Mouse (Mus musculus) liver, adult 2 months (tissue): ENCODE results near the gene Mrpl42. TPM values are rescaled to one million over a fixed set of nuclear protein-coding genes. Genes with fewer than 3 reads are reported as not detected.

Experiments used
- DNase-seq: peaks from one replicate; pipeline ENCODE4 v3.0.0-alpha.2; 2011; ENCODE audit warnings: low read depth, low spot score; ENCODE audit errors: extremely low read depth
- H3K27ac ChIP-seq: fragments of 200-500 bp; replicated peaks from 2 replicates; pipeline ENCODE4 v1.5.1; 2012; ENCODE audit warnings: low read depth, mild to moderate bottlenecking, control low read depth, inconsistent platforms, low read length; ENCODE audit not compliant: insufficient read depth
- H3K27me3 ChIP-seq: fragments of 200-500 bp; 2 replicates; pipeline ENCODE4 v1.6.1; 2012; ENCODE audit warnings: mild to moderate bottlenecking, moderate library complexity, low read length, inconsistent platforms; ENCODE audit not compliant: control insufficient read depth, insufficient read depth
- H3K36me3 ChIP-seq: fragments of 200-500 bp; 2 replicates; pipeline ENCODE4 v1.6.1; 2012; ENCODE audit warnings: low read length, inconsistent platforms; ENCODE audit not compliant: control insufficient read depth, insufficient read depth
- H3K4me1 ChIP-seq: fragments of 200-500 bp; 2 replicates; pipeline ENCODE4 v1.6.1; 2011; ENCODE audit warnings: low read length; ENCODE audit not compliant: control insufficient read depth, insufficient read depth
- H3K4me3 ChIP-seq: fragments of 200-500 bp; 2 replicates; pipeline ENCODE4 v1.5.1; 2011; ENCODE audit warnings: low read depth, mild to moderate bottlenecking, control low read depth, low read length, moderate library complexity; ENCODE audit not compliant: insufficient read depth
- H3K79me2 ChIP-seq: fragments of 200-500 bp; 2 replicates; pipeline ENCODE4 v1.6.1; 2012; ENCODE audit warnings: inconsistent platforms, mild to moderate bottlenecking, low read length, moderate library complexity; ENCODE audit not compliant: control insufficient read depth, insufficient read depth
- H3K9ac ChIP-seq: fragments of 200-500 bp; 2 replicates; pipeline ENCODE4 v1.6.1; 2012; ENCODE audit warnings: low read depth, mild to moderate bottlenecking, control low read depth, inconsistent platforms, low read length
- CTCF ChIP-seq: fragments of 200-500 bp; IDR thresholded peaks from 2 replicates; pipeline ENCODE4 v1.5.1; 2011; ENCODE audit warnings: low read depth, low read length, control low read depth
- POLR2A ChIP-seq: fragments of 200-500 bp; IDR thresholded peaks from 2 replicates; pipeline ENCODE4 v1.6.1; 2011; ENCODE audit warnings: low read length, control low read depth; ENCODE audit not compliant: insufficient read depth; ENCODE audit errors: extremely low read depth
- WGBS: fragments of 180-500 bp; shearing (Covaris S2); methylation state at CpG from one replicate; pipeline ENCODE4 v1.1.7; 2018; 5-methylcytosine and 5-hydroxymethylcytosine counted together
- polyA plus RNA-seq: library from polyadenylated mRNA; depleted of rRNA; stranded (reverse); fragments of >200 nt; gene quantifications from 2 replicates; pipeline ENCODE4 v1.2.3, GENCODE M21; 2012
- total RNA-seq: library from RNA; depleted of rRNA; stranded (reverse); fragments of >200 nt; gene quantifications from 2 replicates; pipeline ENCODE4 v1.2.3, GENCODE M21; 2014

Gene Mrpl42
- total and polyA plus RNA-seq, 2 experiments, result 73.1 to 98.5 TPM

DNA sequence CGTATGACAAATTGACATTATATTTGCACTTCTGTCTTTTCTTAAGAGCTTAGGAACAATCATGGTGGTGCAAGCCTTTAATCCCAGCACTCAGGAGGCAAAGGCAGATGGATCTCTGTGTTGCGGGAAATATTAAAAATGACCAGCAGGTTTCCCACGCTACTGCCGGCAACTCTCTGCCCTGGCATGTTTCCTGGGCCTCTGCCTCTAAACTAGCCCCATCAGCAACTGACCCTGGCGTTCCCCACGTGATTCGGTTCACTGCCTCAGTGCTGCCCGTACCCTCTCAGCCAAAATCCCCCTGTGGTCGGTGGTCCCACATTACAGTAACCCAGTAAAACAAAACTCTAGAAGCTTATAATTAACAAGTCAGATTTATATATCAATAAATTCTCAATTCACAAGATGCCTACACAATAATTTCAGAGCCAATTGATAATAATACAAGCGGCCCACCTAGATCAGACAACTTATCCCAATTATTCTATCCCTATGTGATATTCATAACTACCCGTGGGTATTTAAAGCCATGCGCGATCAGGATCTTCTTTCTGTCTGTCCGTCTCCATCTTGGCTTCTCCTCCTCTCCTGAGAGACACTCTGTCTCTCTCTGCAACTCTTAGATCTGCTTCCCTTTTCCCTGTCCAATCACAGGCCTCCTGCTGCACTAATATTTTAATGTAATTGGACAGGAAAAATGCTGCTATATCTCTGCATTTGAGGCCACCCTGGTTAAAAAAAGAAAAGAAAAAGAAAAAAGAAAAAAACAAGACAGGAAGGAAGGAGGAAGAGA lies 1.9 kb upstream of the Mrpl42 start:
- H3K27me3 ChIP-seq, result no peaks in the 10 kb centered on the region
- no peak for DNase-seq
- WGBS, result 92% methylated on average over 14 of the region's 14 CpGs
- peaks cover 9% of the 10 kb centered on the region; the same call in 1 of the 2 replicates for H3K4me1 ChIP-seq
- TF ChIP-seq POLR2A (no peak), CTCF (no peak)
- H3K36me3 ChIP-seq, result no peaks in the 10 kb centered on the region
- no peak overlapping the region for H3K27ac ChIP-seq
- H3K4me3 ChIP-seq, result no peak overlapping the region
- H3K9ac ChIP-seq, result no peak overlapping the region
- no peaks in the 10 kb centered on the region; the same call in 1 of the 2 replicates for H3K79me2 ChIP-seq

DNA sequence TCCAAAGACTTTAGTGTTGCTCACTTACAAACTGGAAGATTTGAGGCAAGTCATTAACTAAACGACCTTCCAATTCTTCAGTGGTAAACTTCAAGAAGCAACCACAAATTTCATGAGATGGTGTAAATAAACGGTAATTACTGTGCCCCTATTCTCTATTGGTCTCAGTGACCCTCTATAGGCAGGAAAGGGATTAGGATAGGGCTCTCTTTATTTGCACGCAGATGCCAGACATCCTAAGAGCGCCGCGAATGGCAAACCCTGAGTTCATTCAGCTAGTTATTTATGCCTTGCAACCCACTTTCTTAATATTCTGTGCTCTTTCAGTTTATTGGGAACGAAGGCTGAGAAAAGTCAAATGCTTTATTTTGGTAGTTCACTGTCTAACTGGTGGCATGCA lies 707 bp downstream of the Mrpl42 start:
- Histone ChIP-seq H3K27ac (peak overlapping the region; percentile 92), H3K27me3 (no peaks in the 10 kb centered on the region)
- 2% methylated on average over 7 of the region's 7 CpGs for WGBS

GRCm38 (mm10) chr10:95494268-95494667 lies 7.5 kb downstream of the Mrpl42 start:
- DNase-seq, result no peak
- Histone ChIP-seq H3K4me3 (no peak overlapping the region), H3K79me2 (no peaks in the 10 kb centered on the region), H3K9ac (no peak overlapping the region), H3K4me1 (no peaks in the 10 kb centered on the region), H3K27me3 (no peaks in the 10 kb centered on the region), H3K27ac (no peak overlapping the region), H3K36me3 (peaks cover 47% of the 10 kb centered on the region)
- 89% methylated on average over 5 of the region's 5 CpGs for WGBS
- TF ChIP-seq POLR2A, result no peak
- TF ChIP-seq CTCF, result no peak

More for the DNA sequence above, 707 bp downstream of the Mrpl42 start:
- peaks cover 9% of the 10 kb centered on the region; the same call in 1 of the 2 replicates for H3K4me1 ChIP-seq
- peak overlapping the region; percentile 90 for H3K9ac ChIP-seq
- TF ChIP-seq POLR2A, result no peak
- no peak for TF ChIP-seq CTCF
- peak overlapping the region; percentile 90 for H3K4me3 ChIP-seq
- no peak for DNase-seq
- H3K36me3 ChIP-seq, result peaks cover 7% of the 10 kb centered on the region
- H3K79me2 ChIP-seq, result no peaks in the 10 kb centered on the region; the same call in 1 of the 2 replicates

DNA sequence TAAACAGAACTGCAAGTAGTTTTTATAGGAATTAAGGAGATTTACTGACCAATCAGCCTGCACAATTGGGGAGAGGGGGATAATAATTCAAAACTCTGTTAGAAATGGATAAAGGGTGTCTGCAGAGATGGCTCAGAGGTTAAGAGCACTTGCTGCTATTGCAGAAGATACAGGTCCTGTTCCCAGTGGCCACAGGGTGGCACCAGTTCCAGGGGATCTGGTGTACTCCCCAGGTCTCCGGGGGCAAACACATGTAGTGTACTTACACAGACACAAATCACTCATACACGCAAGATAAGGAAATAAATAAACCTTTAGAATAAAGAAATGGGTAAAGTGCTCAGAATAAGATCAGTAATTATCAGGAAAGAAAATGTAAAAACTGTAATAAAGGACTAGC lies 12.1 kb downstream of the Mrpl42 start:
- H3K36me3 ChIP-seq, result peaks cover 44% of the 10 kb centered on the region
- WGBS, result 78% methylated on average over 2 of the region's 2 CpGs

DNA sequence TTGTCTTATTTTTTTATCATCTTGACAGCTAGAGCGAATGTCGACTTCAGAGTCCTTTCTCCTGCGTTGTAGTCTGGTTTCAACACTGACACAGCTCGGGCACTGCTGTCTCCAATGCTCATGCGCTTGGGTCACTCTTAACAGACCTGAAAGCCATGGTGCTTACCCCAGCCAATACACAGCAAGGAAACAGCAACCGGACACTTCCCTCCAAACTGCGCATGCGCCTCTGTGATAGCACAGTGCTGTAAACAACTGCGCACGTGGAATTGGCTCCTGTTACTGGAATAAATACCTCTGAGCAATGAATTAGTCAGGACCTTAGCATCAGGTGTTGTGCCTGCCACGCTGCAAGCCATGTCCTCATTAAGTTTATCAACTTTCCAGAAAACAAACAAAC lies 24.2 kb downstream of the Mrpl42 start:
- DNase-seq, result no peak
- 81% methylated on average over 11 of the region's 11 CpGs for WGBS

More for the DNA sequence above, 12.1 kb downstream of the Mrpl42 start:
- H3K27me3 ChIP-seq, result no peaks in the 10 kb centered on the region
- no peak overlapping the region for H3K4me3 ChIP-seq
- no peaks in the 10 kb centered on the region for H3K79me2 ChIP-seq
- no peak for TF ChIP-seq POLR2A
- TF ChIP-seq CTCF, result peak; percentile 72
- H3K4me1 ChIP-seq, result no peaks in the 10 kb centered on the region
- H3K27ac ChIP-seq, result no peak overlapping the region
- peak; percentile 20 for DNase-seq
- H3K9ac ChIP-seq, result no peak overlapping the region

DNA sequence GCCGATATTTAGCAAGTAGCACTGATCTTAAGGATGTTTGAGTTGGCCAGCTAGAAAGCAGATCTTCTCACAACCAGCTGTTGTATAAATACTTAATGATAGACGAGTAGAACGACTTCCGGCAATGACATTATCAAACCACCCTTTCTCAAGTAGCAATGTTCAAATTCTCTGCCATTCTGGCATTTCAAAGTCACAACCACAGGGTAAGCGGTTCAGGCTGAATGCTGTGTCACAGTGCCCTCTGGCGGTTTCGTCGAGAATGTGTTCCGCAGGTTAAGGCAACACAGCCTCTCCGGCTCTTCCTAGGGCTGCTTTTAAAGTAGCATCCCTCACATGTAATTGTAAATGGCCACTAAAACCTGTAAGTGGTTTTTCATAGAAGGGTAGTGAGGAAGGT lies 25.8 kb downstream of the Mrpl42 start:
- H3K36me3 ChIP-seq, result peaks cover 8% of the 10 kb centered on the region
- WGBS, result 10% methylated on average over 10 of the region's 10 CpGs
- DNase-seq, result peak; percentile 58
- no peak overlapping the region for H3K27ac ChIP-seq
- no peak overlapping the region for H3K9ac ChIP-seq
- no peaks in the 10 kb centered on the region for H3K4me1 ChIP-seq
- no peaks in the 10 kb centered on the region for H3K27me3 ChIP-seq
- H3K79me2 ChIP-seq, result no peaks in the 10 kb centered on the region
- TF ChIP-seq POLR2A (no peak), CTCF (peak; percentile 96)
- no peak overlapping the region for H3K4me3 ChIP-seq

More for the DNA sequence above, 24.2 kb downstream of the Mrpl42 start:
- no peak for TF ChIP-seq CTCF
- no peak for TF ChIP-seq POLR2A
- Histone ChIP-seq H3K9ac (no peak overlapping the region), H3K79me2 (no peaks in the 10 kb centered on the region), H3K27me3 (no peaks in the 10 kb centered on the region), H3K4me1 (no peaks in the 10 kb centered on the region), H3K27ac (no peak overlapping the region), H3K36me3 (peaks cover 18% of the 10 kb centered on the region), H3K4me3 (no peak overlapping the region)
